Mouse (Mus musculus) layer of hippocampus, postnatal 25 days (tissue): ENCODE measurements around the gene Tshr. TPM values are rescaled to one million over a fixed set of nuclear protein-coding genes. Genes with fewer than 3 reads are reported as not detected.
"Not testable (repeated sequence)": the region's sequence is repeated elsewhere in the genome, so short reads cannot be mapped to it uniquely, and the experiment has no call there.

ENCODE experiments used
- DNase-seq, 2 experiments: peaks; one replicate each; pipeline ENCODE4 v3.0.0; 2022; ENCODE audit warnings: mixed read lengths in 2 of 2, low spot score in 1 of 2; ENCODE audit errors: extremely low spot score in 1 of 2
- total RNA-seq, 2 experiments: library from RNA; stranded (reverse); gene quantifications; 2 replicates each; pipeline ENCODE4 v1.2.3; 2021

Gene Tshr
- total RNA-seq = under 1 TPM; 0.21 to 0.37 TPM

- peak; percentile 78 to 79 for DNase-seq
Measured at GRCm38 (mm10) chr12:91384281-91385017, at the start of gene Tshr, which contains the start of gene Cep128. Tshr (plus strand) TSS chr12:91384563. Cep128 (minus strand) TSS chr12:91384409.

- DNase-seq = not testable (repeated sequence)
Measured at GRCm38 (mm10) chr12:91338656-91339055, 45.7 kb upstream of the Tshr start.

- DNase-seq = no peak
Measured at GRCm38 (mm10) chr12:91353783-91354182, 30.6 kb upstream of the Tshr start.

- DNase-seq = no peak
Measured at GRCm38 (mm10) chr12:91369173-91369572, 15.2 kb upstream of the Tshr start.

GRCm38 (mm10) chr12:91383516-91384264, 673 bp upstream of the Tshr start:
- DNase-seq = no peak

GRCm38 (mm10) chr12:91400232-91401048, 16.1 kb downstream of the Tshr start:
- peak; percentile 54 to 75 for DNase-seq

- no peak for DNase-seq
Measured at GRCm38 (mm10) chr12:91401049-91401352, 16.6 kb downstream of the Tshr start.

- DNase-seq = no peak
Measured at GRCm38 (mm10) chr12:91410306-91410705, 25.9 kb downstream of the Tshr start.

GRCm38 (mm10) chr12:91412461-91413182, 28.3 kb downstream of the Tshr start:
- no peak for DNase-seq

- no peak for DNase-seq
Measured at GRCm38 (mm10) chr12:91415112-91415511, 30.7 kb downstream of the Tshr start.

GRCm38 (mm10) chr12:91416828-91417227, 32.5 kb downstream of the Tshr start:
- DNase-seq = no peak

- peak; percentile 23 to 75 for DNase-seq
Measured at GRCm38 (mm10) chr12:91418791-91419190, 34.4 kb downstream of the Tshr start.

GRCm38 (mm10) chr12:91421272-91421671, 36.9 kb downstream of the Tshr start:
- no peak for DNase-seq

- DNase-seq = peak in 1 of 2 experiments; percentile 47
Measured at GRCm38 (mm10) chr12:91423125-91423820, 38.9 kb downstream of the Tshr start.

- DNase-seq = no peak
Measured at GRCm38 (mm10) chr12:91426499-91426898, 42.1 kb downstream of the Tshr start.

- DNase-seq = no peak
Measured at GRCm38 (mm10) chr12:91427129-91427528, 42.8 kb downstream of the Tshr start.

- no peak for DNase-seq
Measured at GRCm38 (mm10) chr12:91482195-91482733, 97.9 kb downstream of the Tshr start.

GRCm38 (mm10) chr12:91486342-91486741, 102.0 kb downstream of the Tshr start:
- DNase-seq = no peak

- DNase-seq = no peak
Measured at GRCm38 (mm10) chr12:91488406-91488805, 104.0 kb downstream of the Tshr start.
